In genomic region chr11:88240275-88240674, GRCm38 (mm10) we compare ENCODE assay signal across 19 mouse cellular contexts. TPM values are rescaled to one million over a fixed set of nuclear protein-coding genes. Genes with fewer than 3 reads are reported as not detected.
DNase-seq lines count a peak whose midpoint lies in the region; ATAC-seq lines count a peak whose summit lies in the region.
"Had no signal": no experiment of that assay in that cellular context is flagged by ENCODE, and none has a peak within 500 bp of the region (broad histone marks: within the 10 kb centered on the region; RNA-seq: fewer than 3 reads in every experiment).

No protein-coding gene starts in this region.

- no peak for ATAC-seq in embryonic facial prominence, embryonic 12.5 days (ENCODE audit: insufficient number of reproducible peaks, insufficient read depth, low FRiP score, low TSS enrichment)
- ATAC-seq in hindbrain, embryonic 15.5 days (ENCODE audit: low FRiP score, low read depth) = no peak
- peak; percentile 18 for ATAC-seq in neural tube, embryonic 11.5 days (ENCODE audit: insufficient read depth, low FRiP score, low TSS enrichment)
- no peak for ATAC-seq in inflammation-experienced regulatory T-cells, adult 6 months
- ATAC-seq: activated CD4-positive, CD25-positive, alpha-beta regulatory T cell, adult 4 months had no signal

- H3K4me1 ChIP-seq in heart, embryonic 10.5 days = peaks cover 31% of the 10 kb centered on the region
- peaks cover 27% of the 10 kb centered on the region for H3K4me1 ChIP-seq in embryonic facial prominence, embryonic 12.5 days
- peaks cover 39% of the 10 kb centered on the region for H3K4me1 ChIP-seq in hindbrain, embryonic 15.5 days (replicated peaks)
- H3K4me1 ChIP-seq in neural tube, embryonic 11.5 days (ENCODE audit: control insufficient read depth, insufficient read depth, low read length) = peaks cover 47% of the 10 kb centered on the region

- H3K4me3 ChIP-seq in heart, embryonic 10.5 days = no peak overlapping the region
- no peak overlapping the region for H3K4me3 ChIP-seq in embryonic facial prominence, embryonic 12.5 days
- no peak overlapping the region for H3K4me3 ChIP-seq in hindbrain, embryonic 15.5 days
- H3K4me3 ChIP-seq in neural tube, embryonic 11.5 days (ENCODE audit: low read depth, low read length) = no peak overlapping the region
- H3K4me3 ChIP-seq: embryonic facial prominence, embryonic 13.5 days had no signal

- no peaks in the 10 kb centered on the region for H3K9me3 ChIP-seq in heart, embryonic 10.5 days
- no peaks in the 10 kb centered on the region for H3K9me3 ChIP-seq in embryonic facial prominence, embryonic 12.5 days
- H3K9me3 ChIP-seq in hindbrain, embryonic 15.5 days = no peaks in the 10 kb centered on the region
- no peaks in the 10 kb centered on the region for H3K9me3 ChIP-seq in neural tube, embryonic 11.5 days (ENCODE audit: control insufficient read depth, low read length)
- H3K9me3 ChIP-seq: embryonic facial prominence, embryonic 13.5 days had no signal

- no peak overlapping the region for H3K4me2 ChIP-seq in embryonic facial prominence, embryonic 12.5 days (replicated peaks)
- H3K4me2 ChIP-seq in hindbrain, embryonic 15.5 days = no peak overlapping the region
- no peak overlapping the region for H3K4me2 ChIP-seq in neural tube, embryonic 11.5 days (ENCODE audit: low read depth)

- no peaks in the 10 kb centered on the region for H3K36me3 ChIP-seq in heart, embryonic 10.5 days
- no peaks in the 10 kb centered on the region for H3K36me3 ChIP-seq in embryonic facial prominence, embryonic 12.5 days
- H3K36me3 ChIP-seq in hindbrain, embryonic 15.5 days = no peaks in the 10 kb centered on the region
- no peaks in the 10 kb centered on the region for H3K36me3 ChIP-seq in neural tube, embryonic 11.5 days (ENCODE audit: control insufficient read depth, insufficient read depth, low read length)
- H3K36me3 ChIP-seq: embryonic facial prominence, embryonic 13.5 days had no signal

- no peak overlapping the region for H3K9ac ChIP-seq in embryonic facial prominence, embryonic 12.5 days
- no peak overlapping the region for H3K9ac ChIP-seq in hindbrain, embryonic 15.5 days
- H3K9ac ChIP-seq in neural tube, embryonic 11.5 days (ENCODE audit: low read length) = no peak overlapping the region; the same call in 1 of the 2 replicates

- H3K27me3 ChIP-seq in heart, embryonic 10.5 days (ENCODE audit: insufficient read depth, poor library complexity, severe bottlenecking) = no peaks in the 10 kb centered on the region
- no peaks in the 10 kb centered on the region for H3K27me3 ChIP-seq in embryonic facial prominence, embryonic 12.5 days
- no peaks in the 10 kb centered on the region for H3K27me3 ChIP-seq in hindbrain, embryonic 15.5 days
- H3K27me3 ChIP-seq in neural tube, embryonic 11.5 days (ENCODE audit: control insufficient read depth, insufficient read depth, low read length) = no peaks in the 10 kb centered on the region
- H3K27me3 ChIP-seq: embryonic facial prominence, embryonic 13.5 days had no signal

- H3K27ac ChIP-seq in heart, embryonic 10.5 days = peak overlapping the region; percentile 79
- H3K27ac ChIP-seq in embryonic facial prominence, embryonic 12.5 days = 0 out of 2 replicates have a peak overlapping the region, but pooled peaks have one; percentile 13
- H3K27ac ChIP-seq in hindbrain, embryonic 15.5 days (replicated peaks) = peak overlapping the region; percentile 75
- peak overlapping the region; percentile 85 for H3K27ac ChIP-seq in neural tube, embryonic 11.5 days (ENCODE audit: low read depth, low read length)

- DNase-seq in heart, embryonic 10.5 days (ENCODE audit: low spot score) = no peak
- no peak for DNase-seq in heart, postnatal 10 days
- no peak for DNase-seq in neural tube, embryonic 11.5 days (ENCODE audit: low spot score)
- no peak for DNase-seq in cerebellum, postnatal 4 days (ENCODE audit: low spot score in 2 of 2)
- DNase-seq: cerebellum, adult 8-10 months; heart, adult 11 months; heart, postnatal 14 days; kidney, adult 8-10 months; layer of hippocampus, adult 9-11 months; lung, adult 18-20 months; thymus, adult 2 months had no signal

- intact Hi-C loops in heart, postnatal 10 days (cut with DNase I) = no loop called here

- WGBS in heart, embryonic 10.5 days = 88% methylated on average over 10 of the region's 10 CpGs
- WGBS in embryonic facial prominence, embryonic 12.5 days = 69% methylated on average over 10 of the region's 10 CpGs
- 41% methylated on average over 10 of the region's 10 CpGs for WGBS in hindbrain, embryonic 15.5 days
- WGBS in neural tube, embryonic 11.5 days = 56% methylated on average over 10 of the region's 10 CpGs

RNA-seq across cellular contexts. Expression of gene Mrps23, which starts 36.1 kb away (rescaled TPM):
- polyA plus RNA-seq in heart, embryonic 10.5 days (2016; fragmentation: Nextera tagmentation; extraction: Ambion mirVana) = 74.6 and 82.3 TPM in 2 replicates
- total RNA-seq in heart, postnatal 10 days (2021) = 100 to 1,000 TPM; 250 to 256 TPM
- 63.2 and 65.3 TPM in 2 replicates for polyA plus RNA-seq in embryonic facial prominence, embryonic 12.5 days (2016; fragmentation: Nextera tagmentation; extraction: Ambion mirVana)
- polyA plus RNA-seq in hindbrain, embryonic 15.5 days (2015; fragmentation: Nextera tagmentation; extraction: Ambion mirVana) = 60.3 and 61.7 TPM in 2 replicates
- polyA plus RNA-seq in neural tube, embryonic 11.5 days (2014; fragmentation: Nextera tagmentation; extraction: Ambion mirVana) = 76.3 and 85.5 TPM in 2 replicates
- 100 to 1,000 TPM in 2 of 3 experiments, 10 to 100 TPM in 1; 75.3 to 134 (median 101) TPM for polyA plus RNA-seq in inflammation-experienced regulatory T-cells, adult 6 months (2017; shearing (Covaris generic))

RNA-seq across cellular contexts. Expression of gene Ccdc182, which starts 53.6 kb away (rescaled TPM):
- polyA plus RNA-seq in heart, embryonic 10.5 days (2016; fragmentation: Nextera tagmentation; extraction: Ambion mirVana) = 0.18 TPM in 1 of 2 replicates, not detected in the other
- total RNA-seq in heart, postnatal 10 days (2021) = not detected
- polyA plus RNA-seq in embryonic facial prominence, embryonic 12.5 days (2016; fragmentation: Nextera tagmentation; extraction: Ambion mirVana) = 0.93 and 1.9 TPM in 2 replicates
- 0.17 and 0.29 TPM in 2 replicates for polyA plus RNA-seq in hindbrain, embryonic 15.5 days (2015; fragmentation: Nextera tagmentation; extraction: Ambion mirVana)
- 17.9 and 18.4 TPM in 2 replicates for polyA plus RNA-seq in neural tube, embryonic 11.5 days (2014; fragmentation: Nextera tagmentation; extraction: Ambion mirVana)
- polyA plus RNA-seq in inflammation-experienced regulatory T-cells, adult 6 months (2017; shearing (Covaris generic)) = not detected
- total RNA-seq: heart, postnatal 14 days; megakaryocyte progenitor cell, adult 5-6 weeks; MEL had no signal
- polyA plus RNA-seq: activated CD4-positive, CD25-positive, alpha-beta regulatory T cell, adult 4 months; frontal cortex, adult 2 months; thymus, adult 2 months had no signal

Comparison
In these comparisons a context has a peak if more than half of its experiments do, and no peak if none do; other contexts are left out.
1. H3K27ac ChIP-seq: peak in every context shown above with its lines; median percentile 85 in neural tube, embryonic 11.5 days; 79 in heart, embryonic 10.5 days; 75 in hindbrain, embryonic 15.5 days; 13 in embryonic facial prominence, embryonic 12.5 days.